Mouse (Mus musculus) hindlimb bud, embryonic 11.5 days (tissue): ENCODE measurements around the gene Ankrd63.

Experiments used
- DNase-seq: peaks from one replicate; pipeline ENCODE4 v3.0.0-alpha.2; 2012; ENCODE audit warnings: low read depth, low spot score; ENCODE audit errors: extremely low spot score

Gene Ankrd63

DNA sequence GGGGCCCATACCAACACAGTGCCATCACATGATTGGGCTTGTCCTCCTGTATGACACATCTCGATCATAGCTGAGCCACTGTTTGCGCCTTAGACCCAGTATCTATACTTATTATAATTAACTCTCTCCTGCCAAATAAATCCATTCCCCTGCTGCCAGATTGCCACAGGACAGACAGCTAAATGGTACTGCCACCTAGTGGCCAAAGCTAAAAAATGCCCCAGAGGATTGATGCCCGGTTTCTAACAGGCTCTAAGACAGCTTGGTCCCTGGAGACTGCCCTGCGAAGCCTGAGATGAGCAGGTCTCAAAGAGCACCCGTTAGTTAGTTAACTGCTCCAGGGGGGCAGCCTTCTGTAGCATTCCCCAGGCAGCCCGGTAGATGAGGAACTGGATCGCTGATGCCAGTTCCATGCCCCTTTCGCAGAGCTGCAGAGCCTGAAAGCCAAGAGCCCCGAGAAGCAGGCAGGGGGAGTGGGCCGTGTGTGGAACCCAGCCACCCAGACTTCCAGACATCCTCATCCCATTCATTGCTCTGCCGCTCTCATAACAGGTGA, 8.0 kb downstream of the Ankrd63 start:
- DNase-seq = peak; percentile 60

DNA sequence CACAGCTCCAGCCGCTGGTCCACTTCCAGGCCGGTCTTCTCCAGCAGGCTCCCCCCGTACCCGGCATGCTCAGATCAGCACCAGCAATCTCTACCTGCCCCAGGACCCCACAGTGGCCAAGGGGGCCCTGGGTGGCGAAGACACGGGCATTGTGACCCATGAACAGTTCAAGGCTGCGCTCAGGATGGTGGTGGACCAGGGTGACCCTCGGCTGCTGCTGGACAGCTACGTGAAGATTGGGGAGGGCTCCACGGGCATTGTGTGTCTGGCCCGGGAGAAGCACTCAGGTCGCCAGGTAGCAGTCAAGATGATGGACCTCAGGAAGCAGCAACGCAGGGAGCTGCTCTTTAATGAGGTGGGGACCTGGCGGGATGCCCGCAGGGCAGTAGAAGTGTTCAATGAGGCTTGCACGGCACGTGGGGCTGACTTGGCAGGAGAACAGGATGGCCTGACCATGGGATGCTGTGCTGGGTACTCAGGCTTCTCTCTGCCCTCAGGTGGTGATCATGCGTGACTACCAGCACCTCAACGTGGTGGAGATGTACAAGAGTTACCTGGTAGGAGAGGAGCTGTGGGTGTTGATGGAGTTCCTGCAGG, 10.3 kb downstream of the Ankrd63 start:
- DNase-seq = no peak

DNA sequence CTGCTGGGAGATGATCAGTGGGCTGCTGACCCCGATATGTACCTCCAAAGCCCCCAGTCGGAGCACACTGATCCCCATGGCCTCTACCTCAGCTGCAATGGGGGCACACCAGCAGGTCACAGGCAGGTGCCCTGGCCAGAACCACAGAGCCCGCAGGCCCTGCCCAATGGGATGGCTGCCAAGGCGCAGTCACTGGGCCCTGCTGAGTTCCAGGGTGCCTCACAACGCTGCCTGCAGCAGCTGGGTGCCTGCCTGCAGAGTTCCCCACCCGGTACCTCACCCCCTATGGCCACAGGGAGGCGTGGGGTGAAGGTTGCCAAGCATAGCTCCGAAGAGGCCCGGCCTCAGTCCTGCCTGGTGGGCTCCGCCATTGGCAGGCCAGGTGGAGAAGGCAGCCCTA, 13.9 kb downstream of the Ankrd63 start:
- DNase-seq = no peak

DNA sequence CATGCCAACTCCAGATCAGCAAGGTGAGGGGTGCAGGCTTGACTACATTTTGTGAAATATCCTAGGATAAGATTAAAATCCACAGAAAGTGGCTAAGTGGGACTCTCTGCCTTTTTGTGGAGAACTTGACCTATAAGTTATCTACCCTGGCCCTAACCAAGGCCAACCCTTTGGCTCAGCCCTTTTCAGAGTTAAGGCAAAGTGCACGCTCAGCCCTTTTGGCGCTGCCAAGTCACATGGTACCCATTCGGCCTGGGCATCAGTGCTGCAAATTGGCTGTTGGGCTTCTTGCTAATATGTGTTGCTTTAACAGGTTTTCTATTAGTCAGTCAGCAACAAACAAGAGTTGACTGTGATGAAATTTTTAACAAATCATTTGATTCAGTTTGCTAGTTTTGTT, 16.0 kb downstream of the Ankrd63 start:
- no peak for DNase-seq

DNA sequence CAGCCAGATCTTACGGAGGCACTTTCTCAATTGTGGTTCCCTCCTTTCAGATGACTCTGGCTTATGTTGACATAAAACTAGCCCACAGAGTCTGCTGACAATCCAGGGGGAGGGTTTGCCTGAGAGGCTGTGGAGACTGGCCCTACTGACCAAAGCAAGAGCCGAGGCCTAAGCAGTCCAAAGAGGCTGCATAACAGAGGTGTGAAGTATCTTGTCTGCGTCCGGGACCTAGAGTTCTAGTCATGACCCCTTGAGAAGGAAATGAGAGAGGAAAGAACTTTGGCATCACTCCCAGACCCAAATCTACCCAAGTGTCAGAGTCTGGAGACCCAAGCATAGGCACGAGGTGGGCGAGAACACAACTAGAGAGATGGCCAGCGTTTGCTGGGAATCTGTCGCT, 17.1 kb downstream of the Ankrd63 start:
- DNase-seq = no peak

DNA sequence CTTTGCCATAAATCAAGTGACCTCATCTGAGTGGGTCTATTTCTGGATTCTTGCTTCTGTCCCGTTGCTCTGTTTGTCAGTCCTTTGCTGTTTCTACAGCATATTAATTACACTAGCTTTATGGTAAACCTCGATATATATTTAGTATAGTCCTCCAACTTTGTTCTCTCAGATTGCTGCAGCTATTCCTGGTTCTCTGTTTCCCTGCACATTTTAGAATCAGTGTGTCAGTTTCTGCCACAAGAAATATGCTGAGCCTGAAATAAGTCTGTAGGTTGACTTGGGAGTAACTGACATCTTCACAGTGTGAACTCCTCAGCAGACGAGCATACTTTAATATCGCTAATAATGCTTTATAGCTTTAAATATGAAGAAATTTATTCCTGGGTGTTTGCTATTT, 18.7 kb downstream of the Ankrd63 start:
- no peak for DNase-seq

DNA sequence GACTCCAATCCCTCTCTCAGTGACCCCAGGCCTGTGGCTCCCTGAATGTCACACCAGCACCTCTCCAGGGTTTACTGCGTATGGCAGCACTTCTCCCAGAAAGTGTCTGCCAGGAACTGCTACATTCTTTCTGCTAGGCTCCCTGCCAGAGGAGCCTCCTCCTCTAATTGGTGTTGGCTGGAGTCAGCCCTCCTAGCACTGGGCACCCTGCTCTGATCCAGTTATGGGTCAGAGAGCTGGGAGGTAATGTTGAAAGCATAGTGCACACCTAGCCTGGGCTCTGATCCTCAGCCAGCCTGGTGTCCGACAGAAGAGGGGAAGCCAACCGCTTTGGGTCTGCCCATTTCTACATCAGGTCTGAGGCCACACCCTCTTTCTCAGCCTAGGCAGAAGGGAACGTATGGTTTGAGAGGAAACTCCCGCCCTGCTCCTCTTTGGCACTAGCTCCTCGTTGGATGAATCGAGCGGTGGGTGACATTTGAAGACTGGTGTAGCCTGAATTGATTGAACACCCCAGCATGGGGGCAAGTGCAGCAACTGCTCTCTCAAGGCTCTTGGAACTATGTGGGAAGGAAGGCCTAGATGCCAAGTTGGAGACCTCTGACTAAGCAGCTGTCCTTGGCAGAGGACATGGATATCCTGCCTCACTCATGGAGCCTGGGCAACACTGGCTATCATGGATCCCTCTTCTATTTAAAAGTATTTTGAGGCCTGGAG, 21.1 kb downstream of the Ankrd63 start:
- DNase-seq = no peak

DNA sequence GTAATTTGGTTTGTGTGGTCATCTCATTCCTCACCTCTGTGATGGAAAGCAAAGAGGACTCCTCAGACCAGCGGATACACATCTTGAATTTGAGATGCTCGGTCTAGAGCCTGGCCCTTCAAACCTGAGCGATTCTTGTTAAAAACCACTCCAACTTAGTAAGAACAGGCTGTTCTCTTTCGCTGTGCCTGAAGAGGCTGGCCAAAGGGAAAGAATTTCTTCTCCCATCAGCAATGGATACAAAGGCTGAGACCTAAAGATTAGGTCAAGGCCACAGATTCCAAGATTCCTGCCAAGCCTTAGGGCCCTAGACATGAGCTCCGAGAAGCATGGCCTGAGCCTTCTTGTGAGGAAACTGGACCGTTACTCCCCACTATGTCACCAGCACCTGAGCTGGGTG, 22.8 kb downstream of the Ankrd63 start:
- DNase-seq = no peak

DNA sequence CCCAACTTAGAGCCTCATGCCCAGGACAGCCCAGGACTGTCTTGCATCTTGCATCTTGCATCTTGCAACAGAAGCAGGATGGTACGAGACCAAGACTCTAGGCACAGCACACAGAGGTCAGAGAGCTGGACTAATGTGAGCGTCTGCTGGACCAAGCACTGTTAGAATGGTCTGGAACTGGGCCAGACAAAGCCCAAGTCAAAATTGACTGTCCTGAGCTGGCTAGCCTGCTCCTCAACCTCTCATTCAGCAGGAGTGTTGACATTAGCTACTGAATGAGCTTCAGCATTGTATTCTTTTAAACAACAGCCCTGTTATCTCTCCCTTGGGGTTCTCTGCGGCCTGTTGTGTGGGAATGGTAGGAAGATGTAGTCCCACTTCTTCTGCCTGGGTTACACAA, 24.2 kb downstream of the Ankrd63 start:
- DNase-seq = no peak

DNA sequence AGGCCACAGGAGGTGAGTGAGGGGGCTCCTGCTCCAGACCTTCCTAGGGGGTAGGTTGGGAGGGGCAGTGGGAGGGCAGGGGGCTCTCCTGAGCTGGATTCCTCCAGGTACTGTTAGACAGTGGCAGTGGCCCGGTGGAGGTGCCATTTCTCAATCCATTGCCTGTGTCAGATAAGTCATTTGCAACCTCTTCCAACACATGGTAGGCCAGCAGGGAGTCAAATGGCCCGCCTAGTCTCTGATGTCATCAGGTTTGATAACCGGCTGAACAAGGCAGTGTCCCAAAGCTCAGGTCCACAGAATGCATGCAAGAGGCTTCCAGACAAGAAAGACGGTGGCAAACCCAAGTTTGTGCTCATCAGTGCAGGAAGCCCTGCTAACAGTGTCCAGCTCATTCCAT, 25.9 kb downstream of the Ankrd63 start:
- DNase-seq = no peak

DNA sequence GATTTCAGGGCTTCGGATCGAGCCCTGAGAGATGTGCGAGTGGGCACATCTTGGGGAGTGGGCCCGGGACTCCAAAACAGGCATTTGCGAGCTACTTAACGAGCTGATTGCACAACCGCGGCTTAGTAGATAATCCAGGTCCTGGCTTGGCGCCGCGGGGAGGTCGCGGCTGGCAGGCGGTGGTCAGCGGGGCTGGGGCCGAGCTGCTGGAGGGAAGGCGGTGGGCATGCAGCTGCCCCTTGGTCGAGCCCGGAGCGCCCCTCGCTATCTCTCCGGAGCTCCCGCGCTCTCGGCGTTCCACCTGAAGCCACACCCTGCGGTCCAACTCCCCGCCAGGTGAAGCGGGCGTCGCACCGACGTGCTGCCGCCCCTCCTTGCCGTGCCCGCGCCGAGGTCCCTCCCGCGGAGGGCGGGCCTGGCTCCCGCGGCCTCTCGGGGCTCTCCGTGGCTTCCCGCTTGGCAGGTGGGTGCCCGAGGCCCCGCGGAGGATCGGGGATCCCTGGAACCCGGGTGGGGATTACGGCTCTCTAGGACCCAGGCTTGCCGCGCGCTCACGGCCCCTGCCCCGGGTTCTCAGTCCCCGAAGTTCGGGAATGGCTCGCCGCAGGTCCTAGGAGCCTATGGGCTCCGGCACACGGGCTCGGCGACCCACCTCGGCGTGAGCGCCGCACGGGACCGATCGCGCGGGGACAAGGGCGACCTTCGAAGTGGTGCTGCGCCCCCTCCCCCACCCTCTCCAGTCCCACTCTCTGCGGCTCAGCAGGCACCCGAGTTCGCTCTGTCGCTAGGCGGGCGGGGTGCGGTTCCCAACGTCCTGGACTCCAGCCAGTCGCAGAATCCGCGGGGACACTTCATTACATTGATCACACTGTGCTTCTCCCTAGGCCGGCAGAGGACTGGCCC, 26.7 kb downstream of the Ankrd63 start:
- no peak for DNase-seq

DNA sequence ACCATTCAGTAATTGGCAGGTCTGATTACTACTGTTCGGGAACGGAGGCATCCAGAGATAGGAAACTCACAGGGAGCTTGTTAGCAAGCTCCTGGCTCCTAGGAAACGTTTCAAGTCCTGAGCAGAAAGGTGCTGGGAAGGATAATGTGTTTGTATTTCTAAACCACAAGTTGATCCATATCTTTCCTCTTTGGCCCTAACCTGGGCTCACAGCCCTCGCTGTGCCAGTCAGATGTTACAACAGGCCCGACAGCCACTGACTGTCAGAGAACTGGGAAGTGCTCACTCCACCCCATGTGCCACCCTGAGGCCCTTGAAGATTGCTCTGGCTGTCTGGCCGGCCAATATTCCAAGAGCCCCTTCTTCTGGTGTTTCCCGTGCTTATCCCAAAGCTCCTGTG, 29.3 kb downstream of the Ankrd63 start:
- DNase-seq = no peak

DNA sequence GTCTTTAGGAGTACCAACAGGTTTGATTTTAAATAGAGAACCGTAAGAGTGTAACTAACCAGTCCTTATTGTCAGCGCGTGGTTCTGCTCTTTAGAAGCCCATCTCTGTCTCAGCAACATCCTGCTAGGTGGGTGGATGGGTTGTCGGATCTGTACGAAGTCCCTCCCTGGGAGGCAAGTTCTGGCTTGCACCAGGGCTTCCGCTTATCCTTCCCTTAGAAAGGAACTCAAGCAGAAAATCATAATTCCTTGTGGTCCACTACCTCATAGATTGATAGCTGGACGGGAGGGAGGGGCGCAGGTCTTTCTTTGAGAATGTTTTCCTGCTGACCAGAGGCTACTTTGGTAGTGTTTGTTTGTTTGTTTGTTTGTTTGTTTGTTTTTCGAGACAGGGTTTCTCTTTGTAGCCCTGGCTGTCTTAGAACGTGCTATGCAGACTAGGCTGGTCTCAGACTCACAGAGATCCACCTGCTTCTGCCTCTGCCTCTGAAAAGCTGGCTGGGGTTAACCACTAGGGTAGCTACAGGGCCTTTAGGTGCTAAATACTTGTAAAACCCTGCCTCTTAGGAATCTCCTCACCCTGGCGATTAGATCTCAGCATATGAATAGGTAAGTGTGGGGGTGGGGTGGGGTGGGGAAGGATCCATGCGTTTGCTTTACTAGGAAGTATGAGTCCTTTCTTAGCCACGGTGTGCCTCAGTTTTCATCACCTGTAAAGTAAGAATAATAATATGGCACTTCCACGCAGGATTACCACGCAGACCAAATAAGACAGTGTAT, 29.9 kb downstream of the Ankrd63 start:
- DNase-seq = no peak

DNA sequence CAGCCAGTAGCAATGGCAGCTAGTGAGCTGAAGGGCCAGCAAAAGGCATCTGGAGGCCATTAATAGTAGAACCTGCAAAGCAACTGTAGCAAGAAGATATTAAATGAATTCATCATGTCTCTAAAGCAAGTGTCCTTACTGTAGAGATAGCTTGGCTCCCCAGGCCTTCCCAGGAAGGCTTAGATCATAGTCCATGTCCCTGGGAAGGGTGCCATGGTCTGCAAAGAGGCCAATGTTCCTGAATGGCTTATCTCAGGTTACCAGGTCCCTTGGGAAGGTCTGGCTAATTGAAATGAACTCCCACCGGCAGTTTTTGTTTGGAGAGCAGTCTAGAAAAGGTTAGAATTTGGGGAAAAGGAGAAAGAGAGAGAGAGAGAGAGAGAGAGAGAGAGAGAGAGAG, 32.0 kb downstream of the Ankrd63 start:
- no peak for DNase-seq

DNA sequence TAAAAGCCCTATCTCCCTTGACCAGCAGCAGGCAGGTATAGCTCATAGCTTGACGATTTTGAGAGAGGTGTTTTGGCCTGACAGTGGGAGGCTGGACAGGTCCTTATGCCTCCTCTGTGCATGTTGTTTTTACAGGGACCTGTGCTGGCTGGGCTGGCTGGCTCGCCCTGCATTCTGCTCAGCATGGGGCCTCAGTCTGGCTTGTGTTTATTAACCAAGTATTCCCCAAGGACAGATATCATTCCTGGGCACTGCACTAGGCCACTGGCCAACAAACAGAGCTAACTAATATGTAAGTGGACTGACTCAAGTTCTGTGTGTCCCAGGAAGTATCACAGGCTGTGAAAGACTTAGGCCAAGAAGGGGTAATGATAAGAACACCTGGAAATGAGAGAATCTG, 34.0 kb downstream of the Ankrd63 start:
- DNase-seq = no peak

DNA sequence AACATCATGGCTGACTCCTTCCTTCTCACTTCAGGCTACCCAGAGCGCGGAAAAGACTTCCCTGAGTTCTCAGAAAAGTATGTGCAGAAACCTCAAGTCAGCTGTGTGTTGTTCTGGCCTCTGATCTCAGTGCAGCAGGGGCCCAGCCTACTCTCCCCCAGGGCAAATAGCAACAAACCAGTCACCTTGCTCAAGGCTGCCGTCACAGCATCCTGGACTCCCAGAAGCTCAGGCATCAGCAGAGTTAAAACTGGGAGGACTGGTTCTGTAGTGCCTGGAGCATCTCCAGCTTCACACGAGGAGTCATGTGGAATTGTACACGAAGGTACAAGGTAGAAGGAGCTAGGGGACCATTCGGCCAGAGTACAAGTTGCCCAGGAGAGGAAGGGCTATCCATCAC, 34.5 kb downstream of the Ankrd63 start:
- no peak for DNase-seq

DNA sequence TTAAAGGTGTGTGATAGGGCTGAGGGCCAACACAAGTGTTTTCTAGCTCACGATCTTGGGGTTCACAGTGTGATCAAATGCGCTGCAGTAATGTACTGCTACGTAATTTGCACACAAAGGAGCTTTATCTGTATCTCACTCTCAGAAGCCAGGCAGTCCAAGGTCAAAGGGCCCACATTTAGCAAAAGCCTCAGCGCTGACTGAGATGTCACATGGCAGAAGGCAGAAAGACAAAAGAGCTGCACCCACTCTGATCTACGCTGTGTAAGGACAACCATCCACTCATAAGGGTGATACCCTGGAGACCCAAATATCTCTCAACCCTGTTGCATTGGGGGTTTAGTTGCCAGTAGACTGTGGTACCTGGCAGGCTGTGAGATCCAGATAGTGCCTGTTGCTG, 36.6 kb downstream of the Ankrd63 start:
- DNase-seq = no peak

DNA sequence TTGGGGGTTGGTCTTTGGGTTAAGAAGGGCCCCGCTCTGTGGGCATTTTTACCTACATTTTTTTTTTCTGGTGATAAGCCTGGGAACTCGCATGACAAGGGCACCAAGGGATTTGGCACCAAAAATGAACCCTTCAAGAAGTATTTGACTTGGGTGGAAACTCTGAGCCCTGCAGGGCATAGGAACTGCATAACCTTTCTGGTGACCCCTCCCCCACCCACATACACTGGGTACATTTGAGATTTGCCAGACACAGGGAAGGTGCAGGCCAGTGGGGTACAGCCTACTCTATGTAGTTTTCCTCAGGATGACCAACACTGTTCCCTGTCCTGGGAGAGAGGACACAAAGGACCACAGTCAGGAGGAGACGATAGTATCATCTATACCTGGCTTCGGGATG, 38.1 kb downstream of the Ankrd63 start:
- no peak for DNase-seq

DNA sequence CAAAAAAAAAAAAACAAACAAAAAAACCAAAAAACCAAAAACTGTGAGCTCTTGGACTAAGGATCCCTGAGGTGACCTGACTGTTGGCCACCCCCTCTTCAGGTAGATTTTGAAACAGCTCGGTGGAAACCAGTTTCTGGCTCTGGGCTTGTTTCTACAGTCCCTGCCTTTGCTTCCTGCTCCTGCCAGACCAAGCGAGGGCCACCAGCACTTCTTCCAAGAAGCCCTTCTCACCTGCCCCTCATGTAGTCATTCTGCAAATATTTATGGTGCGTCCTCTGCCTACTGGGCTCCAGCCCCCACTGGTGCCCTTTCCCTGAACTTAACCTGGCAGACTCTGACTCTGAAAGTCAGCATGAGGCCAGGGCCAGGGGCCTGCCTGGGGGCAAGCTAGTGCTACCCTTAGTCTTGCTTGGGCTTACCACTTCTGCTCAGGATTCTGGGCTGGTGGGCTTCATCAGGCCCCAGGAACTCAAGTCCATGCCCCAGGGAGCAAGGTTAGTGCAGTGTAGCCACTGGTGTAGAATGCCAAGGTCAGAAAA, 38.7 kb downstream of the Ankrd63 start:
- DNase-seq = no peak
